Mouse (Mus musculus) Muller cell, postnatal 12 days (primary cell): ENCODE measurements around the gene Clcn2.

Experiments
- DNase-seq: peaks from one replicate; pipeline ENCODE4 v3.0.0-alpha.2; 2015; ENCODE audit errors: inconsistent ontology term

The Clcn2 gene

GRCm38 (mm10) chr16:20722736-20723135, 5.2 kb upstream of the Clcn2 start:
- no peak for DNase-seq

GRCm38 (mm10) chr16:20721808-20722207, 4.3 kb upstream of the Clcn2 start:
- DNase-seq = no peak

DNA sequence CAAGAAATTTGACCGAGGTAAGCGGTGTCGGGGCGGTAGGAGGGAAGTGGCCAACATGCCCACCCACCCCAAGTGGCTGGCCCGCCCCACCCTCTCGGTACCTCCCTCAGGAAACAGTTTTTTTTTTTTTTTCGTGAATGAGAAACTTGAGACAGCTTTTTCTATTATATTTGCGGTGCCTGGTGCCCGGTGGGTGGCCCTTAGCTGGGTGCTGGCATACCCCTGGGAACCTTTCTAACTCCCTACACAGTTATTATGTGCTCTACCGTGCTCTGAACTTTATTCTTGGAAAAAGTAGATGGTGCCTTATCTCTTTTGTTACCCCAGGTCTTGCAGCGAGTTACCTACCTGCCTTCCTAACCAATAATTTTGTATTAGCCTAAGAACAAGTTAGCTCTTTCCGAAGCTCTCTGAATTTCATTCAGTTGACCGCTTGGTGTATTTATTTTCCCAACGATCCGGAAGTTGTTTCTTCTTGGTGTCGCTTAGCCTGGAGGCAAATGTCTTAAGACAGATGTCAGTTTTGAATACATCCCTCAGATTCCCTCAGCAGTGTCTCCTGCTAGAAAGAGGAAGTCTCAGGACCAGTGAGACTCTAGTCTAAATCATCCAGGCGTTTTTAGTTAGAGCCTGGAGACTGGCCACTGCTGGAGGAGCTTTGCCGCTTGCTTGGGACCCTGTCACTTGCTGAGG, 578 bp upstream of the Clcn2 start:
- DNase-seq = no peak

- no peak for DNase-seq
Measured at GRCm38 (mm10) chr16:20716841-20717180, 735 bp downstream of the Clcn2 start.

GRCm38 (mm10) chr16:20715976-20716840, 1.3 kb downstream of the Clcn2 start:
- DNase-seq = peak; percentile 90

DNA sequence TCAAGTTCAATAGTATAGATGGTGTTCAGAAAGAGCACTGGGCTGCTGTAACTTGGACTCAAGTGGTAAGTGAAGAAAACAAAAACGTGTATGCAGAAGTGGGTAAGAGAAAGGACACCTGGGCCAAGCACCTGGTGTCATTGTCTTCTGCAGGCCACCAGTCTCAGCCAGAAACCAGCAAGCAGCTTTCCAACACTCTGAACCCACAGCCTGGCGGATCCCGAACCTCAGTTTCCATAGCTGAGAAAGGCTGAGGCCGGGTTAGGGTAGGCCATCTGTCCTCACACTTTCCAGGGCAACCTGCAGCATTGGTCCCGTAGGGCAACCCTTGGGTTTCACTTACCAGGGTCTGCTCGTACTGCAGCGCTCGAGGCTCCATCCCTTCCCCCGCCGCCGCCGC, 2.0 kb downstream of the Clcn2 start:
- no peak for DNase-seq

DNA sequence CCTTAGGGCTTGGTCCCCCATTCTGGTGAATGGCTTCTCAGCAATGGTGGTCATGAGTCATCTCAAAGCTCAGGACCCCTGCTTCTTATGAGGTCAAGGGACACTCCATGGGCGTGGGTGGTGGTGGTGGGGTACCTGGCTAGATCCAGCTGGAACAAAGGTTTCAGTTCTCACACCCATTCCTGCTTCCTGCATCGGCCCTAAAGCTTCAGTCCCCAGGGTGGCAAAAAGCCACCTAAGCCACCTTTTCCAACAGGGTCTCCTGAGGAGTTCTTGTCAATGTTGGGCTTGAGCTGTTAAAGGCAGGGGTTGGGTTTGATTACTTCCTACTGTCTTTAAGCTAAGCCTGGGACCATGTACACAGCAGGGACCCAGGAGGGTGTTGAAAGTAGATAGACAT, 2.4 kb downstream of the Clcn2 start:
- DNase-seq = no peak

GRCm38 (mm10) chr16:20714307-20715080, 3.1 kb downstream of the Clcn2 start:
- no peak for DNase-seq

GRCm38 (mm10) chr16:20712889-20713288, 4.7 kb downstream of the Clcn2 start:
- no peak for DNase-seq

DNA sequence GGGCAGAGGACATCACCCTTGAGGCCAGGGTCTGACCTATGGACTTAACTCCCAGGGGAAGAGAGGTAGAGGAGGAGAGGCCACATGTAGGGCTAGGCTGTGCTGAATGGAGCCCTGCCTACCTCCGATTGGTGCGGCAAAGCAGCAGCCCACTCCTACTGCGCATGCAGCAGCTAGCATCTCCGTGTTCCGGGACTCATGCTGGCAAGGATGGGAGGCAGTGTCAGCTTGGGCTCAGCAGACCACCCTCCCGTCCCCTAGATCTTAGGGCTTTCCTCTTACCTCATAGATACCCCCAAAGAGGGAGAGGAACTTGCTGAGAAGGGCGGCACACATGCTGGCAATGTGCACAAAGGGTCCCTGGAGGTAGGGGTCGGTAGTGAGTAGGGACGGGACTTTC, 5.4 kb downstream of the Clcn2 start:
- no peak for DNase-seq

GRCm38 (mm10) chr16:20710810-20711209, 6.7 kb downstream of the Clcn2 start:
- DNase-seq = no peak

- no peak for DNase-seq
Measured at GRCm38 (mm10) chr16:20710370-20710769, 7.2 kb downstream of the Clcn2 start.

- no peak for DNase-seq
Measured at GRCm38 (mm10) chr16:20708939-20709734, 8.4 kb downstream of the Clcn2 start.

- DNase-seq = no peak
Measured at GRCm38 (mm10) chr16:20708220-20708938, 9.2 kb downstream of the Clcn2 start.

DNA sequence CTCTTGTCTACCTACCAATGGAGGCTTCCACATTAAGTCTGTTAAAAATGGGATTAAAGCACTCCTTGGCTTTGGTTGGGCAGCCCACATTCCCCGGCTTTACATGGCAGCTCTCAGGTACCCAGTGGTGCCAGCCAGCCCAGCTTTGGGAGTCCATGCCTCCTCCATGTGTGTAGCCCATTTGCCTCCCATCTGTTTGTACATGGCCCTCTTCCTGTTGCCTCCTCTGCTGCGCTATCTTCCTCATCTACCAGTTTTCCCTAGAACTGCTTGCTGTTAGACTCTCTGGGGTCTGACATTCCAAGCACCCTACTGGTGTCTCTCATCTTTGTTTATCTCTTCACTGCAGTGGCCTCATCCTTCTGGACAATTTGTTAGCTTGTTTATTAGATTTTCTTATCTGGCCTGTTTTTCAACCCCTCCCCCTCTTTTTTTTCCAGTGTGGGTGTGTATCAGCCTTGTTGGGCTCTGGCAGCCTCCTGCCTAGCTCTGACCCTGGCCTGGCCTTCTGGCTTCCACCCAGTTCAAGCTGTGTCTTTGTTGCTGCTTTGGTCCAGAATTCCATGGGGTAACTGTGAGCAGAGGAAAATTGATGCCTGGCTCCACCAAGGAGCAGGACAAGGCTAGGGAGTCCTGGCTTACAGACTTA, 11.0 kb downstream of the Clcn2 start:
- DNase-seq = no peak

GRCm38 (mm10) chr16:20705786-20706185, 11.8 kb downstream of the Clcn2 start:
- no peak for DNase-seq

DNA sequence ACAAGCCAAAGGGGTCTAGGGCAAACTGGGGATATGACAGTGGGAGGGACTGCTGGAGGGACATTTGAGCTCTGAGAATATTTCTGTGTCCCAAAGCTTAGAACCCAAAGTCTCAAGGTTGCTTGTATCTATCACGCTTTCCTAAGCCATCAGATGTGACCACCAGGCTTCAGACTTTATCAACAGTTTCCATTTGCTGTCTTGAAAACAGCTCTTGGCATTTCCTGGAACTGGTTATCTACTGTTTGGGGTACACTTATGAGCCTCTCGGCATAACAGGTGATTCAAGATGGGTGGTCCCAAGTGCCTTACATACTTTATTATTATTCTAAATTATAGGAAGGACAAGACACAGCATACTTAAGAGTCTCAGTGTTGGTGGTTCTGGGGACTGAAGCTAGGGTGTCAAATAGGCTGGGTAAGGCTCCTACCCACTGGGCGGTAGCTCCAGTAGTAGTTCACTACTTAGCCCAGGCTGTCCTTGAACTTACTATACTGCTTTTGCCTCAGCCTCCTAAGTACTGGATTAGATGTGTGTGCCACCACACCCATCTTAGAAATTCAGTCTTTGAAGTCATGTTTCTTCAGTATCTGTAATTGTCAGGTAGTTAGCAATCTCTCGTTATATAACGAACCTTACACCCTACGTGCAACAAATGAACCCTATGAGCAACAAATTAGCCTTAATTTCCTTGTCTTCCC, 13.7 kb downstream of the Clcn2 start:
- no peak for DNase-seq

DNA sequence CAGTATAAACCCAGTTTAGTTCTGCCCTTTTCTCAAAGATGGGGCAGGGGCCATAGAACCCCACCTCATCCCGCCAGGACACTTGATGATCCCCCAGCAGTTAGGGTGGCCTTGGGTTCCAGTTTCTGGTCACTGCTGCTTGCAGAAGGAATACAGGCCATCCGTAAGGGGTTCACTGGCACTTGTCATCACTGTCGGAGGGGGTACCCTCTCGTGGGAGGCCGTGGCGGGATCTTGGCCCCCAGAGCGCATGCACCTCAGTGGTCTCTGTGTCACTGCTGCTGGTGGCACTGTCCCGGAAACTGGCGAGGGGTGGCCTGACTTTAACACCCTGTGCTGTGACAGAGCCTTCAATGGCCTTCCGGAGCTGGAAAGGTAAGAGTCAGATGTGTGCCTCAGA, 14.5 kb downstream of the Clcn2 start:
- no peak for DNase-seq

DNA sequence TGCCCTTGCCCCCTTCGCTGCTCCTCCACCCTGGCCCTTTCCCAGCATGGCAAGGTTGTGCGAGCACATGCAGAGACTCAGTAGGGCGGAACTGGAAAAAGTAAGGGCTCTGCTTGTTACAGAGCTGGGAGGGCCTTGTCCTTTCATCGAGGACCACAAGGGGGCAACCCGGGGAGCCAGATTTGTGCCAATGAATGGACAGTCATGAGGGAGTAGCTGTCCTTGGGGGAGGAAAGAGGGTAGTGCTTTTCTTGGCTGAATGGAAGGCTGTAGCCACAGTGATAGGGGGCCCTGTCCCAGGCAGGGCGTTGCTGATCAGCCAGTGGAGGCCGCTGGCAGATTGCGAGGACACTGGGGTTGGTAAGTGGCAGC, 15.0 kb downstream of the Clcn2 start:
- DNase-seq = peak; percentile 86
